Mouse (Mus musculus): Measurements from ENCODE around the gene Mtif3.

GRCm38 (mm10) chr5:146916806-146917205, 46.8 kb downstream of the Mtif3 start:
- no peak for TF ChIP-seq CTCF (IDR thresholded peaks at IDR 0.05; ENCODE audit: extremely low read depth, insufficient read depth, low read length)
- TF ChIP-seq POLR2A (IDR thresholded peaks at IDR 0.05; ENCODE audit: extremely low read depth, insufficient read depth, low read length), result no peak
